Mouse (Mus musculus) liver, embryonic 14.5 days (tissue): ENCODE measurements around the gene Klhdc8a.

Experiments used
- CTCF ChIP-seq: IDR thresholded peaks from 2 replicates; pipeline ENCODE4 v1.5.1; 2016; ENCODE audit warnings: antibody characterized with exemption, low read depth, control low read depth
- EP300 ChIP-seq: IDR thresholded peaks from 2 replicates; pipeline ENCODE4 v1.6.1; 2016; ENCODE audit warnings: antibody characterized with exemption, low read depth

DNA sequence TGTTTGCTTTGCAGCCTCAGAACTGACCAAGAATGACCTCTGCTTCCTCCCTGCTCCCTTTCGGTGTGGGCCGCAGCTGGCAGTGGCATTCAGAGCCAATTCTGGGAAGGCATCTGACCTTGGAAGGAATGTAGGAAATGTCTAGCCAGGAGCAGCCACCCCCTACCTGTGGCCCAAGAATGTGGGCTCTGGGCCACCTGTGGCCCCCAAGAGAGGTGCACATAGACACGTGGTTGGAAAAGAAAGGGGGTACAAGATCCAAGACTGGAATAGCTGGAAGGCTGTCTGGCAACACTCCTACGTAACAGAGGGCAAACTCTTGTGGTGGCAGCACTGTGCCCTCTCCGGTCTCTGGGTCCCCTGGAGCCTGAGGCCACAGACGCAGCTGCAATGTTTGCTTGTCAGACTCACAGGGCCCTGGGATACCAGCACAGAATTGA lies 56.8 kb downstream of the Klhdc8a start:
- TF ChIP-seq EP300, result no peak
- TF ChIP-seq CTCF, result no peak
